In the genomic region with DNA sequence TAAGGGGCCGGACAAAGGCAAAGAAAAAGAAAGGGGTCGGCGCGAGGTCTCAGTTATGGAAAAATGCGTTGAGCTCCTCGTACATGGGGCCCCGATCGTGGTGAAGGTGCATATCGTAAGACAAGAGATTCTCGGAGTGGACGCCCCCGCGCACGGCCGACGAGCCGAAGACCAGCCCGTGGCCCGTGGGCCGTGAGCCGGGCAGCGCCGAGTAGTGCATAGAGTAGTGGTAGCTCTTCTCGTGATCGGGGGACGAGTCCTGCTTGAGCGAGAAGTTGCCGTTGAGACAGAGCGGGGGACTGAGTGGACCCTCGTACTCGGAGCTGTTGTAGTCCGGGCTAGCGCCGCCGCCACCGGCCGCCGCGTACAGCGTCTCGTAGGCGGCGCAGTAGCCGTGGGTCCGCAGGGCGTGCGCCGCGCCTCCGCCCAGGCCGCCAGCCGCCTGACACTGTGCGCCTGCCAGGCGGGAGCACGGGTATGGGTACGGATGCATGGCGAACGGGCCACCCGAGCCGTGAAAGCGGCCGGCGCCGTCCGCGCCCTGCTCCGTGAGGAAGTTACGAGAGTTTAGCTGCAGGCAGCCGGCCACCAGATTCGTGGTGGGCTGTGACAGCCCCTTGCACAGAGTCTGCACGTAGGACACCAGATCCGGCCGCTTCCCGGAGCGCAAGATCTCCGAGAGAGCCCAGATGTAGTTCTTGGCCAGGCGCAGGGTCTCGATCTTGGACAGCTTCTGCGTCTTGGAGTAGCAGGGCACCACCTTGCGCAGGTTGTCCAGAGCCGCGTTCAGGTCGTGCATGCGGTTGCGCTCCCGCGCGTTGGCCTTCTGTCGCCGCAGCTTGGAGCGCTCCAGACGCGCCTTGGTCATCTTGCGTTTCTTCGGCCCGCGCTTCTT, we compare ENCODE assay signal across 9 mouse cellular contexts. TPM values are rescaled to one million over a fixed set of nuclear protein-coding genes. Genes with fewer than 3 reads are reported as not detected.
A peak's percentile ranks its signal among the peaks of the same experiment; 100 is the strongest.
DNase-seq lines count a peak whose midpoint lies in the region; ATAC-seq and TF ChIP-seq lines count a peak whose summit lies in the region.
"Had no signal": no experiment of that assay in that cellular context is flagged by ENCODE, and none has a peak within 500 bp of the region (broad histone marks: within the 10 kb centered on the region; RNA-seq: fewer than 3 reads in every experiment).

No protein-coding gene starts in this region.

- no peak for DNase-seq in heart, postnatal 4 days
- DNase-seq in ES-E14 (ENCODE audit: low read depth, low spot score) = no peak
- DNase-seq in limb, embryonic 14.5 days (ENCODE audit: low spot score) = no peak
- DNase-seq in stomach, postnatal 0 days (ENCODE audit: low spot score) = peak; percentile 31
- no peak for DNase-seq in layer of hippocampus, postnatal 25 days (ENCODE audit: extremely low spot score in 1 of 2, low spot score in 1 of 2)
- DNase-seq in thymus, postnatal 25 days = no peak

- TF ChIP-seq CTCF in stomach, postnatal 0 days (IDR thresholded peaks at IDR 0.05; ENCODE audit: low read depth) = no peak

- in situ Hi-C loops in ES-E14 (cut with MboI; ENCODE audit: low sequenced_read_pairs in 2 of 2, unreplicated experiment in 2 of 2) = no loop called here

- no peaks in the 10 kb centered on the region for H3K9me3 ChIP-seq in heart, embryonic 12.5 days (replicated peaks)
- H3K9me3 ChIP-seq in ES-E14 (ENCODE audit: control insufficient read depth, insufficient read depth, low read depth, low read length) = no peaks in the 10 kb centered on the region
- H3K9me3 ChIP-seq in embryonic facial prominence, embryonic 15.5 days (replicated peaks) = no peaks in the 10 kb centered on the region
- H3K9me3 ChIP-seq in limb, embryonic 14.5 days (ENCODE audit: control insufficient read depth, low read length) = no peaks in the 10 kb centered on the region
- H3K9me3 ChIP-seq in stomach, postnatal 0 days (ENCODE audit: control insufficient read depth, low read length) = no peaks in the 10 kb centered on the region

- peaks cover 98% of the 10 kb centered on the region for H3K27me3 ChIP-seq in heart, embryonic 12.5 days (replicated peaks)
- peaks cover 100% of the 10 kb centered on the region for H3K27me3 ChIP-seq in embryonic facial prominence, embryonic 15.5 days
- peaks cover 100% of the 10 kb centered on the region for H3K27me3 ChIP-seq in limb, embryonic 14.5 days (ENCODE audit: control insufficient read depth, insufficient read depth, low read length)
- peaks cover 61% of the 10 kb centered on the region for H3K27me3 ChIP-seq in stomach, postnatal 0 days (ENCODE audit: control insufficient read depth, insufficient read depth, low read length)

- peak; percentile 11; the same call in 1 of the 2 replicates for ATAC-seq in heart, embryonic 12.5 days (ENCODE audit: insufficient number of reproducible peaks, low FRiP score)
- ATAC-seq in embryonic facial prominence, embryonic 15.5 days (ENCODE audit: insufficient number of reproducible peaks, low FRiP score, low TSS enrichment, low read depth) = no peak
- ATAC-seq in limb, embryonic 14.5 days (ENCODE audit: low FRiP score, low read depth) = peak; percentile 19; the same call in 1 of the 2 replicates
- no peak for ATAC-seq in stomach, postnatal 0 days (ENCODE audit: low FRiP score, low TSS enrichment)

- no peak for TF ChIP-seq POLR2A in limb, embryonic 14.5 days (IDR thresholded peaks at IDR 0.05; ENCODE audit: borderline replicate concordance, extremely low read depth, insufficient read depth, insufficient read length)

- H3K4me3 ChIP-seq in heart, embryonic 12.5 days = peak overlapping the region; percentile 37
- peak overlapping the region; percentile 47 to 56; a peak in 3 of 4 replicates for H3K4me3 ChIP-seq in ES-E14 (ENCODE audit: insufficient read depth in 1 of 2, low read depth in 1 of 2, low read length in 2 of 2, poor library complexity in 1 of 2, severe bottlenecking in 1 of 2)
- H3K4me3 ChIP-seq in embryonic facial prominence, embryonic 15.5 days (replicated peaks) = peak overlapping the region; percentile 32
- peak overlapping the region; percentile 21 for H3K4me3 ChIP-seq in limb, embryonic 14.5 days (replicated peaks; ENCODE audit: low read length)
- H3K4me3 ChIP-seq in stomach, postnatal 0 days (ENCODE audit: low read depth, low read length) = peak overlapping the region; percentile 28

- H3K36me3 ChIP-seq in heart, embryonic 12.5 days = no peaks in the 10 kb centered on the region
- no peaks in the 10 kb centered on the region for H3K36me3 ChIP-seq in ES-E14 (ENCODE audit: control insufficient read depth, insufficient read depth, low read length, poor library complexity, severe bottlenecking)
- no peaks in the 10 kb centered on the region for H3K36me3 ChIP-seq in embryonic facial prominence, embryonic 15.5 days
- no peaks in the 10 kb centered on the region for H3K36me3 ChIP-seq in limb, embryonic 14.5 days (ENCODE audit: control insufficient read depth, insufficient read depth, low read length)
- H3K36me3 ChIP-seq in stomach, postnatal 0 days (ENCODE audit: control insufficient read depth, insufficient read depth, low read length) = no peaks in the 10 kb centered on the region

- peak overlapping the region; percentile 64 for H3K4me2 ChIP-seq in heart, embryonic 12.5 days
- H3K4me2 ChIP-seq in embryonic facial prominence, embryonic 15.5 days (replicated peaks) = peak overlapping the region; percentile 42
- H3K4me2 ChIP-seq in limb, embryonic 14.5 days (replicated peaks; ENCODE audit: low read depth, low read length, severe bottlenecking) = peak overlapping the region; percentile 40; the same call in 1 of the 2 replicates
- peak overlapping the region; percentile 46 for H3K4me2 ChIP-seq in stomach, postnatal 0 days (replicated peaks; ENCODE audit: low read depth)

- no peak overlapping the region for H3K27ac ChIP-seq in heart, embryonic 12.5 days (ENCODE audit: poor library complexity, severe bottlenecking)
- no peak overlapping the region for H3K27ac ChIP-seq in ES-E14 (ENCODE audit: insufficient read depth, low read depth, low read length, poor library complexity, severe bottlenecking)
- no peak overlapping the region for H3K27ac ChIP-seq in embryonic facial prominence, embryonic 15.5 days (replicated peaks)
- no peak overlapping the region for H3K27ac ChIP-seq in limb, embryonic 14.5 days (replicated peaks; ENCODE audit: low read depth, low read length)
- no peak overlapping the region for H3K27ac ChIP-seq in stomach, postnatal 0 days (replicated peaks)

- H3K9ac ChIP-seq in heart, embryonic 12.5 days = 0 out of 2 replicates have a peak overlapping the region, but pooled peaks have one; percentile 6
- peak overlapping the region; percentile 0; the same call in 1 of the 2 replicates for H3K9ac ChIP-seq in ES-E14 (ENCODE audit: insufficient read depth, low read depth, low read length, poor library complexity, severe bottlenecking)
- no peak overlapping the region for H3K9ac ChIP-seq in embryonic facial prominence, embryonic 15.5 days
- no peak overlapping the region for H3K9ac ChIP-seq in limb, embryonic 14.5 days (ENCODE audit: low read depth, low read length, severe bottlenecking)
- no peak overlapping the region for H3K9ac ChIP-seq in stomach, postnatal 0 days (ENCODE audit: low read length)

- no peak for TF ChIP-seq EP300 in stomach, postnatal 0 days (optimal IDR thresholded peaks at IDR 0.05)

- H3K4me1 ChIP-seq in heart, embryonic 12.5 days (replicated peaks) = peaks cover 22% of the 10 kb centered on the region
- peaks cover 0 to 4% of the 10 kb centered on the region in 2 experiments; a peak in 1 of 4 replicates for H3K4me1 ChIP-seq in ES-E14 (ENCODE audit: control insufficient read depth in 2 of 2, insufficient read depth in 2 of 2, low read length in 2 of 2, poor library complexity in 1 of 2)
- H3K4me1 ChIP-seq in embryonic facial prominence, embryonic 15.5 days = peaks cover 24% of the 10 kb centered on the region
- peaks cover 5% of the 10 kb centered on the region; the same call in 1 of the 2 replicates for H3K4me1 ChIP-seq in limb, embryonic 14.5 days (ENCODE audit: control insufficient read depth, insufficient read depth, low read length)
- H3K4me1 ChIP-seq in stomach, postnatal 0 days (replicated peaks; ENCODE audit: control insufficient read depth, insufficient read depth) = no peaks in the 10 kb centered on the region; the same call in 1 of the 2 replicates

- under 1% methylated on average over 97 of the region's 97 CpGs for WGBS in heart, embryonic 12.5 days
- WGBS in embryonic facial prominence, embryonic 15.5 days = 1% methylated on average over 97 of the region's 97 CpGs
- under 1% methylated on average over 72 of the region's 97 CpGs for WGBS in limb, embryonic 14.5 days
- under 1% methylated on average over 96 of the region's 97 CpGs for WGBS in stomach, postnatal 0 days

RNA-seq across cellular contexts. Expression of a gene that starts 2.1 kb away (rescaled TPM):
- not detected in 2 replicates for polyA plus RNA-seq in heart, embryonic 12.5 days (2016; fragmentation: Nextera tagmentation; extraction: Ambion mirVana)
- not detected for total RNA-seq in heart, postnatal 4 days (2021)
- not detected in 2 replicates for total RNA-seq in ES-E14 (2012; rRNA removed)
- 0.09 TPM in 1 of 2 replicates, not detected in the other for polyA plus RNA-seq in embryonic facial prominence, embryonic 15.5 days (2015; fragmentation: Nextera tagmentation; extraction: Ambion mirVana)
- polyA plus RNA-seq in limb, embryonic 14.5 days (2012; rRNA removed) = 0.14 and 0.52 TPM in 2 replicates
- not detected in 2 replicates for polyA plus RNA-seq in limb, embryonic 14.5 days (2014; fragmentation: Nextera tagmentation; extraction: Ambion mirVana)
- 0.02 and 0.08 TPM in 2 replicates for polyA plus RNA-seq in stomach, postnatal 0 days (2015; fragmentation: Nextera tagmentation; extraction: Ambion mirVana)
- total RNA-seq in layer of hippocampus, postnatal 25 days (2021) = 100 to 1,000 TPM; 139 to 148 TPM
- total RNA-seq: CH12.LX had no signal

RNA-seq across cellular contexts. Expression of a gene that starts 20.8 kb away (rescaled TPM):
- 30.4 and 32.2 TPM in 2 replicates for polyA plus RNA-seq in heart, embryonic 12.5 days (2016; fragmentation: Nextera tagmentation; extraction: Ambion mirVana)
- 10 to 100 TPM; 19.1 to 21.2 TPM for total RNA-seq in heart, postnatal 4 days (2021)
- 0.22 and 0.79 TPM in 2 replicates for total RNA-seq in ES-E14 (2012; rRNA removed)
- 3.8 and 7.0 TPM in 2 replicates for polyA plus RNA-seq in embryonic facial prominence, embryonic 15.5 days (2015; fragmentation: Nextera tagmentation; extraction: Ambion mirVana)
- 3.5 and 3.6 TPM in 2 replicates for polyA plus RNA-seq in limb, embryonic 14.5 days (2012; rRNA removed)
- 2.9 and 3.6 TPM in 2 replicates for polyA plus RNA-seq in limb, embryonic 14.5 days (2014; fragmentation: Nextera tagmentation; extraction: Ambion mirVana)
- polyA plus RNA-seq in stomach, postnatal 0 days (2015; fragmentation: Nextera tagmentation; extraction: Ambion mirVana) = 6.9 and 7.0 TPM in 2 replicates
- total RNA-seq in layer of hippocampus, postnatal 25 days (2021) = 10 to 100 TPM; 45.4 to 49.9 TPM

RNA-seq across cellular contexts. Expression of a gene that starts 30.8 kb away (rescaled TPM):
- 45.2 and 47.6 TPM in 2 replicates for polyA plus RNA-seq in heart, embryonic 12.5 days (2016; fragmentation: Nextera tagmentation; extraction: Ambion mirVana)
- total RNA-seq in heart, postnatal 4 days (2021) = 10 to 100 TPM; 21.3 to 21.8 TPM
- 40.2 and 59.8 TPM in 2 replicates for total RNA-seq in ES-E14 (2012; rRNA removed)
- polyA plus RNA-seq in embryonic facial prominence, embryonic 15.5 days (2015; fragmentation: Nextera tagmentation; extraction: Ambion mirVana) = 41.0 and 41.3 TPM in 2 replicates
- polyA plus RNA-seq in limb, embryonic 14.5 days (2012; rRNA removed) = 78.2 and 116 TPM in 2 replicates
- 36.9 and 42.6 TPM in 2 replicates for polyA plus RNA-seq in limb, embryonic 14.5 days (2014; fragmentation: Nextera tagmentation; extraction: Ambion mirVana)
- 24.9 TPM in 2 replicates for polyA plus RNA-seq in stomach, postnatal 0 days (2015; fragmentation: Nextera tagmentation; extraction: Ambion mirVana)
- 10 to 100 TPM; 31.5 to 34.3 TPM for total RNA-seq in layer of hippocampus, postnatal 25 days (2021)

RNA-seq across cellular contexts. Expression of a gene that starts 56.2 kb away (rescaled TPM):
- 143 and 152 TPM in 2 replicates for polyA plus RNA-seq in heart, embryonic 12.5 days (2016; fragmentation: Nextera tagmentation; extraction: Ambion mirVana)
- 100 to 1,000 TPM; 163 to 192 TPM for total RNA-seq in heart, postnatal 4 days (2021)
- total RNA-seq in ES-E14 (2012; rRNA removed) = 0.26 and 0.45 TPM in 2 replicates
- 8.4 and 12.2 TPM in 2 replicates for polyA plus RNA-seq in embryonic facial prominence, embryonic 15.5 days (2015; fragmentation: Nextera tagmentation; extraction: Ambion mirVana)
- 12.3 and 13.2 TPM in 2 replicates for polyA plus RNA-seq in limb, embryonic 14.5 days (2012; rRNA removed)
- 10.9 and 18.1 TPM in 2 replicates for polyA plus RNA-seq in limb, embryonic 14.5 days (2014; fragmentation: Nextera tagmentation; extraction: Ambion mirVana)
- polyA plus RNA-seq in stomach, postnatal 0 days (2015; fragmentation: Nextera tagmentation; extraction: Ambion mirVana) = 0.13 and 0.38 TPM in 2 replicates
- total RNA-seq in layer of hippocampus, postnatal 25 days (2021) = under 1 TPM; 0.66 to 0.76 TPM
- total RNA-seq: CH12.LX had no signal

RNA-seq across cellular contexts. Expression of a gene that starts 58.9 kb away (rescaled TPM):
- polyA plus RNA-seq in heart, embryonic 12.5 days (2016; fragmentation: Nextera tagmentation; extraction: Ambion mirVana) = 1.7 and 2.0 TPM in 2 replicates
- not detected for total RNA-seq in heart, postnatal 4 days (2021)
- 0.36 TPM in 1 of 2 replicates, not detected in the other for total RNA-seq in ES-E14 (2012; rRNA removed)
- polyA plus RNA-seq in embryonic facial prominence, embryonic 15.5 days (2015; fragmentation: Nextera tagmentation; extraction: Ambion mirVana) = 0.56 and 0.66 TPM in 2 replicates
- 1.4 and 2.2 TPM in 2 replicates for polyA plus RNA-seq in limb, embryonic 14.5 days (2012; rRNA removed)
- 0.51 and 1.3 TPM in 2 replicates for polyA plus RNA-seq in limb, embryonic 14.5 days (2014; fragmentation: Nextera tagmentation; extraction: Ambion mirVana)
- not detected in 2 replicates for polyA plus RNA-seq in stomach, postnatal 0 days (2015; fragmentation: Nextera tagmentation; extraction: Ambion mirVana)
- not detected for total RNA-seq in layer of hippocampus, postnatal 25 days (2021)
- total RNA-seq: CH12.LX had no signal

Comparison
In these comparisons a context has a peak if more than half of its experiments do, and no peak if none do; other contexts are left out.
1. ATAC-seq: peak in heart, embryonic 12.5 days (single experiment) and limb, embryonic 14.5 days (single experiment); none in embryonic facial prominence, embryonic 15.5 days (single experiment) and stomach, postnatal 0 days (single experiment).
2. H3K9ac ChIP-seq: peak in heart, embryonic 12.5 days (single experiment) and ES-E14 (single experiment); none in embryonic facial prominence, embryonic 15.5 days (single experiment), limb, embryonic 14.5 days (single experiment) and stomach, postnatal 0 days (single experiment).
3. Peak in every context shown above with its lines, with median percentiles within 50 percentile points of each other: H3K4me2 ChIP-seq and H3K4me3 ChIP-seq.